Mouse (Mus musculus) thymus, adult 18-20 months (tissue): ENCODE results near the gene Mettl8.

Experiments
- DNase-seq, 2 experiments: peaks; one replicate each; pipeline ENCODE4 v3.0.0; 2022; ENCODE audit warnings: mixed read lengths in 2 of 2

Gene Mettl8

GRCm38 (mm10) chr2:70978271-70978670, 77.1 kb downstream of the Mettl8 start:
- no peak for DNase-seq

GRCm38 (mm10) chr2:70974769-70975168, 80.6 kb downstream of the Mettl8 start:
- no peak for DNase-seq

DNA sequence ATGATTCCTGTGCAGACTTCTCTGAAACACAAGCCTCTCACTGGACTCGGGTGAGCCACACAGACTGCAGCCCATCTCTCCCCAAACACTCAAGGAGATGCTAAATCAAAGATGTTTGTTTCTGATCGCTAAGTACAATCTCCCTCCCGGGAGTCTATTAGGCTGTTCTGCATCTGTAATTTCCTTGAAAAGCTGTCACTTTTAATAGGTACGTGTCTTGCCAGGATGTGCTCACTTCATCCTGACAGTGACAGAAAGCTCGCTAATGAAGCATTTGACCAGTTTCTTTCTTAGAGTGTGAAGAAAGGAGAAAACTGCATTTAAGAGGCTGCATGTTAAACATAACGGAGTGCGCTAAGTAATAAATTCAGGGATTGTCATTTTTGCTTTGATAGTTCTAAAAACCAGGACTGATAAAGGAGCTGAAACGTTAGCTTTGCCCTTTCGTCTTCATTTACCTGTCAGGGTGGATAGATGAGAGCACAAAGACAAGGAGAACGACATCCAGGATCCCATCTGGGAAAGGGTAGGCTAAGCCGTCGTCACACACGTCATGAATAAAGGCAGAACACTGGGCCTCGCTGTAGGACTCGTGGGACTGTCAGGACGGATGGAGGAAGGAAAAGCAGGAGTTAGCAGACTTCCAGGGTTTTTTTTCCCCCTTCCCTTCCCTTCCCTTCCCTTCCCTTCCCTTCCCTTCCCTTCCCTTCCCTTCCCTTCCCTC, 82.4 kb downstream of the Mettl8 start:
- DNase-seq: no peak

GRCm38 (mm10) chr2:70970158-70970741, 85.1 kb downstream of the Mettl8 start:
- no peak for DNase-seq

DNA sequence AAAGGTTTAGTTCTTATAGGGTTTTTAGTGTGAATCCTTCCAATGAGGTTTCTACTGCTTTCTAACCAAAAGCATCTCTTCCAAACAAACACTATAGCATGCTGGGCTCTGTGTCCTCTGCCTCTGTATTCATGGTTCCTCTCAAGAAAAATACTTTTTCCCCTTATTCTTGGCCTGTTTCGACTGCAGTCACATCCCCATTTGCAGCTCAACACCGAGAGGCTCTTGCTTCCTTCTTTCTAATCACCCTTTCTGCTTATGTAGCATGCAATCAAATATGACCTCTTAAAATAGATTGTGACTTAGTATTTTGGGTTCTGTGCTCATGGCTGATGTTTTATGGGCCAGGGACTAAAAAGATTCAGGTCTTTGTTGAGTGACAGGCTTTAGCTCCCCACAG, 87.1 kb downstream of the Mettl8 start:
- DNase-seq: no peak

- peak in 1 of 2 experiments; percentile 53 for DNase-seq
Observed at GRCm38 (mm10) chr2:70967216-70967615, 88.2 kb downstream of the Mettl8 start.

- no peak for DNase-seq
Observed at GRCm38 (mm10) chr2:70964809-70965208, 90.6 kb downstream of the Mettl8 start.

- DNase-seq: no peak
Observed at GRCm38 (mm10) chr2:70962921-70963320, 92.5 kb downstream of the Mettl8 start.

GRCm38 (mm10) chr2:70961086-70961941, 94.1 kb downstream of the Mettl8 start:
- no peak for DNase-seq

GRCm38 (mm10) chr2:70960090-70960489, 95.3 kb downstream of the Mettl8 start:
- DNase-seq: no peak

- no peak for DNase-seq
Observed at GRCm38 (mm10) chr2:70959337-70959736, 96.0 kb downstream of the Mettl8 start.

- DNase-seq: peak; percentile 30 to 43
Observed at GRCm38 (mm10) chr2:70958536-70958935, 96.8 kb downstream of the Mettl8 start.

GRCm38 (mm10) chr2:70953616-70954015, 101.8 kb downstream of the Mettl8 start:
- DNase-seq: no peak

GRCm38 (mm10) chr2:70951944-70952343, 103.4 kb downstream of the Mettl8 start:
- no peak for DNase-seq

DNA sequence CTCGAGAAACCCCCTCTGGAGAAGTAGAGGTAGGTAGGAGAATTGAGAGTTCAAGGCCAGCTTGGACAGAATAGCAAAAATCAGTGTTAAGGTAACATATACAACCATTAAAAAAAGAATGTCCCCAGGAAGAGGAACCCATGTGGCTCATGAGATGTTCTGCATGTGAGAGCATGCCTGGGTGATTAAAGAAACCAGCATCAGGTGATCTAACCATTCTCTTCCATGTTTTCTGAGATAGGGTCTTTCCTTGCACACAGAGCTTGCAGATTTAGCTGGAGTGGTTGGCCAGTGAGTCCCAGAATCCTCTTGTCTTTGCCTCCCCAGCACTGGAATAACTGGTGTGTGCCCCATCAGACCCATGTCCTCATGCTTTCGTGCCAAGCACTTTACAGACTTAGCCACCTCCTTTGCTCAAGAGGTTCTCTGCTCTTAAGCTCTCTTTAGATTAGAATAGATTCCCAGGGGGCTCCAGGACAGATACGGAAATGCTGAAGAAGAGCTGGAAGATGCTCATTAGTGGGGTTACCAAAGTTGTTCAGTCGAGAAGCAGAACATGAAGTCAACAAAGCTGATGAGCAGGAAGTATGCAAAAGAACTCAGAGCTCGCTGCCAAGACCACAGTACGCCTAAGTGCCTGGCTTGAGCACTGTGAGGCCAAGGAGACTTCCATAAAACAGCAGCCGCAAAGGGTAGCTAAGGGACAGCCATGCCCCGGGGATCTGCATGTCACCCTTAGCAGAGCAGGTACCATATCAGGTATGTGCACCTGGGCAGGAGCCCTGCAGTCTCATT, 110.7 kb downstream of the Mettl8 start:
- no peak for DNase-seq

GRCm38 (mm10) chr2:70940826-70941225, 114.6 kb downstream of the Mettl8 start:
- DNase-seq: no peak

DNA sequence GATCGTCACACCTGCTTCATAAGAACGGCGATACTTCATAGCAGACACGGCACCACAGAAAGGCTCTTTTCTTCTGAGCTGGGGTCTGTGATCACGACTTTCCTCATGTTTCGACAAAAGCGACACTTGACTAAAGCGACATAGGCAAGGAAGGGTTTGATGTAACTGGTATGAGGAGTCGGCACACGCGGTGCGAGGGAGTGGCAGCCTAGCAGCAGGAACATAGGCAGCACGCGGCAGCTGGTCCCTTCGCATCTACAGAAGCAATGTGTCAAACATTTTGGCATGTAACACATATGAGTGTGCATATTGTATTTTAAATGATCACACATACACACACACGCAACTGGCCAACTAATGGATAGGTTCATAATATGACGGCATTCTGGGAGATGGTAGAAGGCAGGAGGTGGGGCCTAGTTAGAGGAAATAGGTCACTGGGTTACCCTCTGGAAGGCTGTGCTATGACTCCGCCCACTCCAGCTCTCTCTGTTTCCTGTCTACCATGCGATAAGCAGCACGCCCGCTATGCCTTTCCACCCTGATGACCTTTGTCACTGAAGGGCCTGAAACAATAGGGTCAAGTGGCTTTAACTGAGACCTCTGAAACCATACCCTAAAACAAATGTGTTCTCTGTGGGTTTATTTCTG, 116.4 kb downstream of the Mettl8 start:
- DNase-seq: peak; percentile 37 to 67

- no peak for DNase-seq
Observed at GRCm38 (mm10) chr2:70934772-70935171, 120.6 kb downstream of the Mettl8 start.

DNA sequence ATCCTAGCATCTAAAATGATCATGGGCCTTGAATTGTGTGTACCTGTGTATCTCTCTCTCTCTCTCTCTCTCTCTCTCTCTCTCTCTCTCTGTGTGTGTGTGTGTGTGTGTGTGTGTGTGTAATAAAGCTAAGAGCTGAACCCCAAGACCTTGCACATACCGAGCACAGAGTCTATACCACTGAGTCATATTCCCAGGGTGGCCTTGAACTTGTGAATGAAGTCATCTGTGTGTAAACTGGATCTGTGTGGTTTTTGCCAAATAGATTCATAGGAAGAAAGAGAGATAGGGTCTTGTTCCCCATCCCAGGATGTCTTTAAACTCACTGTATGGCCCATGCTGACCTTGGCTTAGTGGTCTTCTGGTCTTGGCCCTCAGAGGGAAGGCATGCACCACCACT, 121.9 kb downstream of the Mettl8 start:
- no peak for DNase-seq

DNA sequence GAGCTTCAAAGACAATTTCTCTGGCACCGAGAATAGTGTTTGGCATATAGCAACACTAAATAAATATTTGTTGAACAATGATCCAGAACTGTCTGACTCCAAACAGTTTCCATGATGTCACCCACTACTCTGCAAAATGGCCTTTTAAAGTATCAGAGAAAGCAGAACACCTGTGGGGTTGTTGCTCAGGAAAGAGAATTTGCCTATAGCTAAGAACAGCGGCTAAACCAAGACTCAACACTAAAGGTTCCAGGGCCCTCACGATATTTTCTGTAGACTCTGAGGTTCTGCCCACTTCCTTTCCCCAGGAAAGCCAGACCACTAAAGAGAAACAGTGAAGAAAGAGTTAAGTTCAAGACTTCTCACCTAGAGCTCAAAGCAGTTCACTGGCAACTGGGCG, 122.4 kb downstream of the Mettl8 start:
- peak in 1 of 2 experiments; percentile 65 for DNase-seq

DNA sequence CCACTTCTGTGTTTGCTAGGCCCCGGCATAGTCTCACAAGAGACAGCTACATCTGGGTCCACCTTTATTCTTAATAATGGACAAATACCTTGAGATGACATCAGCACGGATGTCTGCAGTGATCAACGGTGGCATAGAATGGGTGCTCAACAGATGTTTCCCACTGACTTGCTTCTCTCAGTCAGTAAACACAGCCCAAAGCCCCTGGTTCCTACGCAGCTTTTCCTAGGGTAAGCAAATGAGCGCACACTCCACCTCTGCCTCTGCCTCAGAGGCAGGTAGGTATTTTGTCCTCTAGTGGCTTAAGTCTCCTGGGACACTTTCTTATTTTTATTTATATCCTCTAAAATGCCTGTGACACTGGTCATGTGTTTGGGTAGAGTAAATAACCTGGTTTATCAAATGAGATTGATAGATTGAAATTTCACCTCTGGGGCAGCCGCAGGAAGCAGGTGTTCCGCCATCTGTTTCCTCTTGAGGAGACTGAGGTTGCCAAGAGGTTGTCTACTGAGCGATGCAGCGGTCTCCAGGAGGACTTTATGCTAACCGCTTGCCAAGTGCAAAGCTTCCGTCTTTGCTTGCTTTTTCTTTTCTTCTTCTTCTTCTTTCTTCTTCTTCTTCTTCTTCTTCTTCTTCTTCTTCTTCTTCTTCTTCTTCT, 124.6 kb downstream of the Mettl8 start:
- peak; percentile 61 to 76 for DNase-seq

GRCm38 (mm10) chr2:70929714-70930113, 125.7 kb downstream of the Mettl8 start:
- peak; percentile 15 to 30 for DNase-seq
